Mouse (Mus musculus) c-Kit-positive CD71-positive TER-119-negative erythroid progenitor cells, embryonic 14.5 days (primary cell): Measurements from ENCODE around the gene Arpc1a.
A peak's percentile ranks its signal among the peaks of the same experiment; 100 is the strongest.
"Not testable (repeated sequence)": the region's sequence is repeated elsewhere in the genome, so short reads cannot be mapped to it uniquely, and the experiment has no call there.

Experiments
- DNase-seq: peaks from one replicate; pipeline ENCODE4 v3.0.0-alpha.2; 2013; ENCODE audit warnings: low read depth

Gene Arpc1a

DNA sequence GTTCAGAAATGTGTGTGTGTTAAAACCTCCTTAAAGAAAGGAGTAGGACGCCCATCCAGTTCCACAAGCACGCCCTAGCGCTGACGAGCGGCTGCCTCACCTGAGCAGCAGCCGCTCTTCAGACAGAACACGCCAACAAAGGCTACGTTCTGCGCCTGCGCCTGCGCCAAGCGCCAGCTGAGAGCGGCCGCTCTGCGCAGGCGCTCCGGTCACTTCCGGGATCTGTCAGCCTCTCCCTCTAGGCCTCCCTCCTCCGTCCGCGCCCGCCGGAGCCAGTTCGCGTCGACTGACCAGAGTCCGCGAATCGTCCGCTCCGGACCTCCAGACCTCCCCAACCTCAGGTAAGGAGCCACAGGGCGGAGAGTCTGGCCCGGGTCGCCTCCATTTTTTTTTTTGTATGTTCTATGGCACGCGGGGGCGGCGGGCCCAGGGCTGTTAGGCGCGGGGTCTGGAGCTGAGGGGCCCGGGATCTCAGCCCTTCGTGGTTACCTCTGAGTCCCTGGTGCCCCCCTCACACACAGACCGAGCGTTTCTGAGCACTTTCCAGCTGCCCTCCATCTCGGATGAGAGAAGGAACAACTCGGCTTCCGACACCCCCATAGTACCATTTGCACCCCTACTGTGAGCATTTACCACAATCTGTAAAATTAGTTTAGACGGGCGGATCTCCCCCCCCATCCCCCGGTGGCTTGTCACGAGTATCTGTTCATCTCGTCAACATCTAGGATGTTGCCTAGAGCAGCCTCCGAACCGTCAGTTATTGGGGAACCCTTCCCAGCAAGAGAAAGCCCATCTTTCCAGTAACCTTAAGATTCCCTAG is at the start of gene Arpc1a, which contains the start of gene Kpna7:
Arpc1a (plus strand) TSS at position 199 of the 820 bp plus-strand sequence.
Kpna7 (minus strand) TSS at position 399 of the 820 bp plus-strand sequence.
- DNase-seq = peak; percentile 88

DNA sequence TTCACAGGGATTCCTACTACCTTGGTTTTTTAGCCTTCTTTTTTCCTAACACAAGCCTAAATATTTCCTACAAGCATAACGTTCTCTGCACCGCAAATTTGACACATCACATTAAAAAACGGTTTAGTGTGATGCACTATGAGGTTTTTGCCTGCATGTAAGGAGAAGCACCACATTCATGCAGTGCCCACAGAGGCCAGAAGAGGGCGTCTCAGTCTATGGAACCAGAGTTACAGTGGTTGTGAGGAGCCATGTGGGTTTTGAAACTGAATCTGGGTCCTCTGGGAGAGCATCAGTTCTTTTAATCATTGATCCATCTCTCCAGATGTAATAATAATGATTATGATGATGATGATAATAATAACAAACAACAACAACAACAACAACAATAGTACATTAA is 42.0 kb upstream of the Arpc1a start:
- DNase-seq = peak; percentile 22

- not testable (repeated sequence) for DNase-seq
These were observed 40.9 kb upstream of the Arpc1a start, which contains the start of gene 1700018F24Rik for GRCm38 (mm10) chr5:145042690-145043089. 1700018F24Rik (plus strand) TSS chr5:145042990.

DNA sequence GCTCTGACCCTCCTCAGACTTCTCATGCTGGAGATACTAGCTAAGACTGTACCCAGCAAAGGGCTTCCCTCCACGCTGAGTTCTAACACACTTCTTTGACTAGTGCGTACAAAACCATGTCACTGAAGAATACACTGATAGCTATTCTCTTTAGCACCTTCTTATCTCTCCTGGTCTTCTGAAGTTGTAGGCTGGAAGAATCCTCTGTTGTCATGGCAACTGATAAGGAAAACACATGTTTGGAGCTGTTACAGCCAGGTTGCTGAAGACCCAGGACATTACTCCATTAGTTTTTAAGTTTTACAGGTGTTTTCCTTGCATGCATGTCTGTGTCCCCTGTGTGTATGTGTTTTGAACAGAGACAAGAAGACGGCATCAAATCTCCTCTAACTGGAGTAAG is 29.4 kb upstream of the Arpc1a start:
- peak; percentile 33 for DNase-seq

DNA sequence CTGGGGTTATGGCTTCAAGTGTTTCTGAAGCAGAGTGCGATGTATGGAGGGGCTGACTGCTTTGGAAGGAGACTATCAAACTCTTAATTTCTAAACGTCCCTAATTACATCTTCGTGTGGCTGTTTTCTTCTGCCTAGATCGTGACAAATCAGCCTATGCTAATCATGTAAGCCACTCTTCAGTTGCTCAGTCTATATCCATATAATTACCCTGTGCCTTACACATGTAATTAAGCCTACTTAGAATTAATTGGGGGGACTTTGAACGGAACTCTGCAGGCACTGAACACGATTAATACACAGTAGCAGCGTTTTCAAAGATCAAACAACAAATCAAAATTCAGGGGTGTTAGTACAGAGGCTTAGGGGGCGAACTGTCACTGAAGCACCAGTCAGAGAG is 25.7 kb upstream of the Arpc1a start:
- no peak for DNase-seq

- DNase-seq = no peak
These were observed 24.9 kb upstream of the Arpc1a start for GRCm38 (mm10) chr5:145058722-145059121.

DNA sequence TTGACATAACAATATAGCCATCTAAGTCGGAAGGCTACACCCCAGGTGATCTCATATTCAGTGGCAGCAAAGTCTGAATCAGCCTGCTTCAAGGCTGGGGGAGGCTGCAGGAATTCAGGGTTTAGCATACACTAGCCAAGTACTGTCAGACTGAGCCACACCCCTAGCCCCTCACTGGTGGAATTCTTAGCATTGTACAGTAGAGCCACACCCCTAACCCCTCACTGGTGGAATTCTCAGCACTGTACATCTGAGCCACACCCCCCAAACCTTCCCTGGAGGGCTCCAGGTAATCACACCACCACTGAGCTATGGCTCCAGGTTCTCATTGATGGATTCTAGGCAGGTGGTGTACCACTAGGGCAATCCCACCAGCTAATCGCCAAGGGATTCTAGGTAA is 24.1 kb upstream of the Arpc1a start:
- DNase-seq = no peak

- no peak for DNase-seq
These were observed 18.8 kb upstream of the Arpc1a start for GRCm38 (mm10) chr5:145064765-145065340.

GRCm38 (mm10) chr5:145068863-145069262 is 14.8 kb upstream of the Arpc1a start:
- no peak for DNase-seq

GRCm38 (mm10) chr5:145069707-145070106 is 13.9 kb upstream of the Arpc1a start:
- DNase-seq = peak; percentile 61

GRCm38 (mm10) chr5:145071342-145071741 is 12.3 kb upstream of the Arpc1a start:
- DNase-seq = peak; percentile 52

DNA sequence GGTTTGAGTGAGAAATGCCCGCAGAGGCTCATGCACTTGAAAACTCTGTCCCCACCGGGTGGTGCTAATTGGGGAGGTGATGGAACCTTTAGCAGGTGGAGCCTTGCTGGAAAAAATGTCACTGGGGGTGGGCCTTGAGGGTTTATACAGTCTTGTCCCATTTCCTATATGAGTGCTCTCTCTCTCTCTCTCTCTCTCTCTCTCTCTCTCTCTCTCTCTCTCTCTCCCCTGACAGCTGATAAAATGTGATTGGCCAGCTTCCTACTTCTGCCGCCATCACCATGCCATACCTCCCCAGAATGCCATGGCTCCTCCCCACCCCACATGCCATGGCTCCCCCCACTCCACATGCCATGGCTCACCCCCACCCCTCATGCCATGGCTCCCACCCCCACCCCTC is 8.5 kb upstream of the Arpc1a start:
- DNase-seq = no peak

- DNase-seq = no peak
These were observed 1.6 kb upstream of the Arpc1a start for GRCm38 (mm10) chr5:145081866-145082613.

GRCm38 (mm10) chr5:145083201-145083600 is 429 bp upstream of the Arpc1a start:
- DNase-seq = not testable (repeated sequence)

GRCm38 (mm10) chr5:145084822-145085221 is 1.2 kb downstream of the Arpc1a start:
- DNase-seq = peak; percentile 6

- no peak for DNase-seq
These were observed 4.6 kb downstream of the Arpc1a start for GRCm38 (mm10) chr5:145088186-145088585.

- no peak for DNase-seq
These were observed 6.2 kb downstream of the Arpc1a start for GRCm38 (mm10) chr5:145089878-145090277.

DNA sequence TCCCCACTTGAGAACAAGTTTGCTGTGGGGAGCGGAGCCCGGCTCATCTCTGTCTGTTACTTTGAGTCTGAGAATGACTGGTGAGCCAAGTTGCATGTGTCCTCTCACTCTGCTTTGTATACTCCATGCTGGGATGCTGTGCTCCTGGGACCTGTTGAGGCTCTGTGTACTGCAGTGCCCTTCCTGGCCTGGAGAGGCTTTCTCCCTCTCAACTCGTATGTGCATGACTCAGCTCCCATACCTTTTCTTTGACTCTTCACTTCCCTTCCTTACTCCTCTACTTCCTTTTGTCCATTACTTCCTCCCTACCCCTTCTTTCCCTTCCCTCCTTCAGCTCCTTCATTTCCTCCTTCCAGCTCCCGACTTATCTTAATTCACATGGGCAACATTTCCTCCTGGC is 12.6 kb downstream of the Arpc1a start:
- no peak for DNase-seq

DNA sequence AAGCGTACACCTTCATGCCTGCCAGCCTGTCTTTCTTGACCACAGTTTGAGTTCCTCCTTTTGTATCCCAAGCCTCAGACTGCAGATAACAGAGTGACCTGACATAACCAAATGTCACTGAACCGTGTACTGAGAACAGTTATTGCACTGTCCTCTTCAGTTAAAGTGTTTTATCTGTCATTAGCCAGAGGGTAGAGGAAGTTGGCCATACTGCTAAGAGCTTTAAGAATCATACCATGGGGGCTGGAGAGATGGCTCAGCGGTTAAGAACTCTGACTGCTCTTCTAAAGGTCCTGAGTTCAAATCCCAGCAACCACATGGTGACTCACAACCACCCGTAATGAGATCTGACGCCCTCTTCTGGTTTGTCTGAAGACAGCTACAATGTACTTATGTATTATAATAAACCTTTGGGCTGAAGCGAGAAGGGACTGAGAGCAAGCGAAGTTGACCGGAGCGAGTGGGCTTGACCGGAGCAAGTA is 14.8 kb downstream of the Arpc1a start:
- DNase-seq = no peak

GRCm38 (mm10) chr5:145100960-145101359 is 17.3 kb downstream of the Arpc1a start:
- DNase-seq = no peak

DNA sequence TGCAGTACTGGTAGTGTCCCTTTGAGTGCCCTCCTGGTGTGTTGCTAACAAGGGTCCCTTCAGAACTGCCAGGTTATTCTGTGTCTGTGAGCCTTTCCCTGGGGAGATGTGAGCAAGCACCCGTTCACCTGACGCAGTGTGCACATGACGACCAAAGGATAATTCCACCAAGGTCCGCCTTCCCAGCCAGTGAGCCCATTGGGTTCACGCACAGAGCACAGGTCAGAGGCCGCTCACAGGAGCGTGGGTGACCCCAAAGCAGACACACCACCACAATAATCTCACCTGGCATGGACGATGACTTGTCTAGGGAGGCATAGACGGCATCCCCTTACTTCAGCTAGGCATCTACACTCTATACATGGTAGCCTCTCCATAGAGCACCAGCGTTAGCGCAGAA is 17.8 kb downstream of the Arpc1a start:
- DNase-seq = not testable (repeated sequence)

- DNase-seq = no peak
These were observed 19.1 kb downstream of the Arpc1a start for GRCm38 (mm10) chr5:145102706-145103105.
